Mouse (Mus musculus): ENCODE measurements around the gene Cntrl. TPM values are rescaled to one million over a fixed set of nuclear protein-coding genes. Genes with fewer than 3 reads are reported as not detected.

The Cntrl gene
- polyA plus RNA-seq, 2 experiments: 8.0 to 12.0 TPM

GRCm38 (mm10) chr2:35228145-35228544, 118.9 kb downstream of the Cntrl start:
- Histone ChIP-seq H3K36me3 (replicated peaks; ENCODE audit: control insufficient read depth, insufficient read depth, low read depth) (no peaks in the 10 kb centered on the region), H3K27ac (no peak overlapping the region), H3K4me1 (replicated peaks; ENCODE audit: control insufficient read depth in 2 of 2, insufficient read depth in 2 of 2, low read length in 1 of 2) (peaks cover 0 to 8% of the 10 kb centered on the region in 2 experiments; a peak in 2 of 4 replicates), H3K4me2 (ENCODE audit: low read depth) (no peak overlapping the region), H3K9ac (replicated peaks) (no peak overlapping the region), H3K27me3 (ENCODE audit: control insufficient read depth, insufficient read depth, low read length) (no peaks in the 10 kb centered on the region), H3K9me3 (ENCODE audit: control insufficient read depth, low read length) (no peaks in the 10 kb centered on the region), H3K4me3 (ENCODE audit: insufficient read depth in 1 of 2, low read depth in 2 of 2, low read length in 2 of 2) (no peak overlapping the region)
- ATAC-seq (ENCODE audit: insufficient read depth) (no peak), DNase-seq (ENCODE audit: low read depth in 3 of 3, low spot score in 3 of 3) (no peak)
- no peak for TF ChIP-seq EP300 (IDR thresholded peaks at IDR 0.05; ENCODE audit: low read depth)
- no peak for TF ChIP-seq CTCF (IDR thresholded peaks at IDR 0.05; ENCODE audit: low read depth)
- WGBS (ENCODE audit: insufficient replicate concordance): 67% methylated on average over 4 of the region's 4 CpGs

Other genes starting within 250 kb of the Cntrl start
- gene Cutal, start 235.1 kb upstream of the Cntrl start, polyA plus RNA-seq (2012; rRNA removed): 2.6 and 4.0 TPM in 2 replicates
- gene Cutal, start 235.1 kb upstream of the Cntrl start, polyA plus RNA-seq (2014; fragmentation: Nextera tagmentation; extraction: Ambion mirVana): 4.0 and 4.4 TPM in 2 replicates
- 23.2 and 36.5 TPM in 2 replicates for gene Psmd5, start 234.5 kb upstream of the Cntrl start, polyA plus RNA-seq (2012; rRNA removed)
- gene Psmd5, start 234.5 kb upstream of the Cntrl start, polyA plus RNA-seq (2014; fragmentation: Nextera tagmentation; extraction: Ambion mirVana): 84.1 and 96.0 TPM in 2 replicates
- gene Phf19, start 195.5 kb upstream of the Cntrl start, polyA plus RNA-seq (2012; rRNA removed): 2.9 and 3.5 TPM in 2 replicates
- gene Phf19, start 195.5 kb upstream of the Cntrl start, polyA plus RNA-seq (2014; fragmentation: Nextera tagmentation; extraction: Ambion mirVana): 2.8 TPM in 2 replicates
- gene Traf1, start 147.7 kb upstream of the Cntrl start, polyA plus RNA-seq (2012; rRNA removed): 0.07 and 0.12 TPM in 2 replicates
- gene Traf1, start 147.7 kb upstream of the Cntrl start, polyA plus RNA-seq (2014; fragmentation: Nextera tagmentation; extraction: Ambion mirVana): 0.32 TPM in 1 of 2 replicates, not detected in the other
- 27.9 and 56.3 TPM in 2 replicates for gene Hc, start 48.1 kb upstream of the Cntrl start, polyA plus RNA-seq (2012; rRNA removed)
- gene Hc, start 48.1 kb upstream of the Cntrl start, polyA plus RNA-seq (2014; fragmentation: Nextera tagmentation; extraction: Ambion mirVana): 37.4 and 39.3 TPM in 2 replicates
- 10.5 and 16.5 TPM in 2 replicates for gene AI182371, start 7.9 kb upstream of the Cntrl start, polyA plus RNA-seq (2012; rRNA removed)
- 7.5 and 8.6 TPM in 2 replicates for gene AI182371, start 7.9 kb upstream of the Cntrl start, polyA plus RNA-seq (2014; fragmentation: Nextera tagmentation; extraction: Ambion mirVana)
- gene Rab14, start 91.6 kb downstream of the Cntrl start, polyA plus RNA-seq (2012; rRNA removed): 20.5 and 35.3 TPM in 2 replicates
- 81.1 and 93.2 TPM in 2 replicates for gene Rab14, start 91.6 kb downstream of the Cntrl start, polyA plus RNA-seq (2014; fragmentation: Nextera tagmentation; extraction: Ambion mirVana)
- 71.0 and 81.0 TPM in 2 replicates for gene Gsn, start 146.9 kb downstream of the Cntrl start, polyA plus RNA-seq (2012; rRNA removed)
- gene Gsn, start 146.9 kb downstream of the Cntrl start, polyA plus RNA-seq (2014; fragmentation: Nextera tagmentation; extraction: Ambion mirVana): 83.0 and 115 TPM in 2 replicates
- 68.4 and 77.0 TPM in 2 replicates for gene Stom, start 227.5 kb downstream of the Cntrl start, polyA plus RNA-seq (2012; rRNA removed)
- 149 and 166 TPM in 2 replicates for gene Stom, start 227.5 kb downstream of the Cntrl start, polyA plus RNA-seq (2014; fragmentation: Nextera tagmentation; extraction: Ambion mirVana)